Mouse (Mus musculus): ENCODE measurements around the gene Gas7.

Gene Gas7

GRCm38 (mm10) chr11:67653521-67654090, 198.4 kb downstream of the Gas7 start:
- no peak for DNase-seq (ENCODE audit: low spot score in 2 of 2)

- no peak for DNase-seq (ENCODE audit: low spot score in 2 of 2)
These were observed 199.3 kb downstream of the Gas7 start for GRCm38 (mm10) chr11:67654514-67654913.

GRCm38 (mm10) chr11:67655236-67655959, 200.2 kb downstream of the Gas7 start:
- peak in 1 of 2 experiments; percentile 65 for DNase-seq (ENCODE audit: low spot score in 2 of 2)

- no peak for DNase-seq (ENCODE audit: low spot score in 2 of 2)
These were observed 201.1 kb downstream of the Gas7 start for GRCm38 (mm10) chr11:67656366-67656765.

GRCm38 (mm10) chr11:67656811-67657210, 201.6 kb downstream of the Gas7 start:
- no peak for DNase-seq (ENCODE audit: low spot score in 2 of 2)

GRCm38 (mm10) chr11:67657685-67658382, 202.6 kb downstream of the Gas7 start:
- peak in 1 of 2 experiments; percentile 65 for DNase-seq (ENCODE audit: low spot score in 2 of 2)

GRCm38 (mm10) chr11:67661465-67661864, 206.2 kb downstream of the Gas7 start:
- DNase-seq (ENCODE audit: low spot score in 2 of 2), result no peak

- no peak for DNase-seq (ENCODE audit: low spot score in 2 of 2)
These were observed 208.2 kb downstream of the Gas7 start for GRCm38 (mm10) chr11:67663437-67663836.

- no peak for DNase-seq (ENCODE audit: low spot score in 2 of 2)
These were observed 209.0 kb downstream of the Gas7 start for GRCm38 (mm10) chr11:67664261-67664660.

GRCm38 (mm10) chr11:67664918-67665317, 209.7 kb downstream of the Gas7 start:
- DNase-seq (ENCODE audit: low spot score in 2 of 2), result no peak

GRCm38 (mm10) chr11:67666129-67666528, 210.9 kb downstream of the Gas7 start:
- no peak for DNase-seq (ENCODE audit: low spot score in 2 of 2)

- peak; percentile 58 to 83 for DNase-seq (ENCODE audit: low spot score in 2 of 2)
These were observed 212.5 kb downstream of the Gas7 start for GRCm38 (mm10) chr11:67667531-67668332.

- DNase-seq (ENCODE audit: low spot score in 2 of 2), result no peak
These were observed 213.3 kb downstream of the Gas7 start for GRCm38 (mm10) chr11:67668460-67669007.

GRCm38 (mm10) chr11:67670031-67670430, 214.8 kb downstream of the Gas7 start:
- no peak for DNase-seq (ENCODE audit: low spot score in 2 of 2)

- DNase-seq (ENCODE audit: low spot score in 2 of 2), result no peak
These were observed 216.9 kb downstream of the Gas7 start for GRCm38 (mm10) chr11:67672140-67672539.

- DNase-seq (ENCODE audit: low spot score in 2 of 2), result peak in 1 of 2 experiments; percentile 73
These were observed 220.6 kb downstream of the Gas7 start for GRCm38 (mm10) chr11:67675562-67676540.

GRCm38 (mm10) chr11:67679300-67679699, 224.1 kb downstream of the Gas7 start:
- no peak for DNase-seq (ENCODE audit: low spot score in 2 of 2)

GRCm38 (mm10) chr11:67679930-67680329, 224.7 kb downstream of the Gas7 start:
- DNase-seq (ENCODE audit: low spot score in 2 of 2), result no peak

- no peak for DNase-seq (ENCODE audit: low spot score in 2 of 2)
These were observed 226.6 kb downstream of the Gas7 start for GRCm38 (mm10) chr11:67681871-67682270.

GRCm38 (mm10) chr11:67686109-67686508, 230.9 kb downstream of the Gas7 start:
- DNase-seq (ENCODE audit: low spot score in 2 of 2), result no peak

Data from cerebellum, postnatal 4 days (tissue).